Mouse (Mus musculus): ENCODE results near the gene Usp13.

DNA sequence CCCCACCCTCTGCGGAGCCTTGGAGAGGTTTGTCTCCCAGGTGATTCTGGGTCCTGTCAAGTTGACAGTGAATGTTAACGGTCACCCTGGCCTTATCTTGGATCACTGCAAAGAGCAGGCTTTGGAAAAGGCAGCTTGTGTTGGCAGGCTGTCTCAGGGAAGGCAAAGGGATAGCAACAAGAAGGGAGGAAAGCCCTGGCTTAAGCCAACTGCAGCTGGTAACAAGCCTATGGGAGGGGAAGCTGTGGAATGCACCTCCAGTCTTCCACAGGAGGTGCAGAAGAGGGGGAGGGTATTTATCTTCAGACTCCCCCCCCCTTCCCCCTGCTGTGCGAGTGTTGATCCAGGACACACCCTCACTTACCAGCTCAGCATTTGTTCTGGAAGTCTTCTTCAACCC, 5.3 kb downstream of the Usp13 start:
- TF ChIP-seq CTCF (IDR thresholded peaks at IDR 0.05; ENCODE audit: extremely low read depth, insufficient read length, insufficient replicate concordance, low read depth, low read length) (no peak), POLR2A (IDR thresholded peaks at IDR 0.05; ENCODE audit: low read depth, low read length) (no peak)

Data from small intestine, adult 2 months (tissue).